9 mouse cellular contexts compared by ENCODE assay signal in the genomic region with DNA sequence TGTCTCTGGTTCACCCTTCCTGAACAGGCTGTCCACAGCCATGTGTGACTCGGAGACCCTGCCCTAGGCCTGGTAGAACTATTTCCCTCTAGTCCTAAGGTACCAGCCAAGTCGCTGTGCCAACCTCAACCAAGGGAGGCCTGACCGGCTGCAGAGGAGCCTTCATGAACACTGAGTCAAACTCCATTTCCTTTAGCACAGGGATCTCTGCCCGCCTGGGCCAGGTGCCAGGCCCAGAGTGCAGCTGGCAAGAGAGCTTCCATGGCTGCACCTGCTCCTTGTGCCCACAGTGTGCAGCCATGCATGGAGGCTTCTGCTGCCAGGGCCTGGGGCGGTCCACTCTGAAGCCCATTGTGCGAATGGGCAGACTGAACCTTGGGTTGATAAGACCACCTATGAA. TPM values are rescaled to one million over a fixed set of nuclear protein-coding genes. Genes with fewer than 3 reads are reported as not detected.
DNase-seq lines count a peak whose midpoint lies in the region; ATAC-seq lines count a peak whose summit lies in the region.
"Had no signal": no experiment of that assay in that cellular context is flagged by ENCODE, and none has a peak within 500 bp of the region (broad histone marks: within the 10 kb centered on the region; RNA-seq: fewer than 3 reads in every experiment).

No protein-coding gene starts in this region.

- WGBS in midbrain, embryonic 11.5 days: 90% methylated on average over 6 of the region's 6 CpGs
- 82% methylated on average over 6 of the region's 6 CpGs for WGBS in midbrain, embryonic 13.5 days
- WGBS in midbrain, embryonic 15.5 days: 81% methylated on average over 6 of the region's 6 CpGs

- no peak overlapping the region for H3K4me3 ChIP-seq in midbrain, embryonic 11.5 days (ENCODE audit: low read depth, low read length)
- no peak overlapping the region for H3K4me3 ChIP-seq in midbrain, embryonic 13.5 days (replicated peaks)
- no peak overlapping the region for H3K4me3 ChIP-seq in midbrain, embryonic 15.5 days
- H3K4me3 ChIP-seq: myocyte had no signal

- no peak overlapping the region for H3K4me2 ChIP-seq in midbrain, embryonic 11.5 days
- H3K4me2 ChIP-seq in midbrain, embryonic 13.5 days (replicated peaks): no peak overlapping the region
- no peak overlapping the region for H3K4me2 ChIP-seq in midbrain, embryonic 15.5 days

- intact Hi-C loops in gastrocnemius, postnatal 14 days (cut with DNase I; ENCODE audit: low total_unique reads): no loop called here

- ATAC-seq in midbrain, embryonic 11.5 days (ENCODE audit: low FRiP score): no peak
- ATAC-seq in midbrain, embryonic 13.5 days: no peak
- ATAC-seq in midbrain, embryonic 15.5 days (replicated peaks): no peak
- ATAC-seq in monocyte, adult 5-6 weeks (replicated peaks; ENCODE audit: insufficient number of reproducible peaks, low FRiP score, low TSS enrichment, poor library complexity, severe bottlenecking): no peak

- no peaks in the 10 kb centered on the region for H3K36me3 ChIP-seq in midbrain, embryonic 11.5 days (ENCODE audit: control insufficient read depth, insufficient read depth, low read length)
- no peaks in the 10 kb centered on the region for H3K36me3 ChIP-seq in midbrain, embryonic 13.5 days
- H3K36me3 ChIP-seq in midbrain, embryonic 15.5 days (replicated peaks): no peaks in the 10 kb centered on the region

- H3K4me1 ChIP-seq in midbrain, embryonic 11.5 days (ENCODE audit: control insufficient read depth, insufficient read depth, low read length): peaks cover 10% of the 10 kb centered on the region; the same call in 1 of the 2 replicates
- H3K4me1 ChIP-seq in midbrain, embryonic 13.5 days (replicated peaks): peaks cover 26% of the 10 kb centered on the region
- H3K4me1 ChIP-seq in midbrain, embryonic 15.5 days: peaks cover 24% of the 10 kb centered on the region

- H3K9me3 ChIP-seq in midbrain, embryonic 11.5 days (ENCODE audit: control insufficient read depth, low read length): no peaks in the 10 kb centered on the region
- no peaks in the 10 kb centered on the region for H3K9me3 ChIP-seq in midbrain, embryonic 13.5 days
- no peaks in the 10 kb centered on the region for H3K9me3 ChIP-seq in midbrain, embryonic 15.5 days

- H3K9ac ChIP-seq in midbrain, embryonic 11.5 days (ENCODE audit: low read length): no peak overlapping the region
- no peak overlapping the region for H3K9ac ChIP-seq in midbrain, embryonic 13.5 days (replicated peaks)
- H3K9ac ChIP-seq in midbrain, embryonic 15.5 days: no peak overlapping the region

- H3K27me3 ChIP-seq in midbrain, embryonic 11.5 days (ENCODE audit: control insufficient read depth, insufficient read depth, low read length): no peaks in the 10 kb centered on the region
- H3K27me3 ChIP-seq in midbrain, embryonic 13.5 days: peaks cover 4% of the 10 kb centered on the region; the same call in 1 of the 2 replicates
- H3K27me3 ChIP-seq in midbrain, embryonic 15.5 days (replicated peaks): no peaks in the 10 kb centered on the region

- peak; percentile 22 to 66 for DNase-seq in adrenal gland, adult (ENCODE audit: inconsistent age in 2 of 2, low spot score in 1 of 2)
- DNase-seq in adrenal gland, adult 18-20 months (ENCODE audit: low spot score in 2 of 2): no peak
- peak; percentile 39 for DNase-seq in midbrain, embryonic 11.5 days (ENCODE audit: low spot score, missing footprints)
- peak; percentile 41 for DNase-seq in gastrocnemius, postnatal 14 days
- no peak for DNase-seq in lung, postnatal 10 days

- no peak overlapping the region for H3K27ac ChIP-seq in midbrain, embryonic 11.5 days (ENCODE audit: low read depth, low read length)
- H3K27ac ChIP-seq in midbrain, embryonic 13.5 days: no peak overlapping the region
- peak overlapping the region; percentile 41; the same call in 1 of the 2 replicates for H3K27ac ChIP-seq in midbrain, embryonic 15.5 days

RNA-seq across cellular contexts. Expression of a gene that starts 20.9 kb away (rescaled TPM):
- total RNA-seq in adrenal gland, adult 18-20 months (2021): 1 to 10 TPM; 4.3 to 5.3 TPM
- 2.6 TPM in 2 replicates for polyA plus RNA-seq in midbrain, embryonic 11.5 days (2014; fragmentation: Nextera tagmentation; extraction: Ambion mirVana)
- polyA plus RNA-seq in midbrain, embryonic 13.5 days (2015; fragmentation: Nextera tagmentation; extraction: Ambion mirVana): 41.6 and 42.0 TPM in 2 replicates
- under 1 TPM; 0.16 to 0.24 TPM for total RNA-seq in gastrocnemius, postnatal 14 days (2021)
- polyA plus RNA-seq in midbrain, embryonic 15.5 days (2015; fragmentation: Nextera tagmentation; extraction: Ambion mirVana): 65.4 and 67.5 TPM in 2 replicates
- total RNA-seq in monocyte, adult 5-6 weeks (2017): 0.67 TPM in 1 of 3 replicates, not detected in the others
- polyA plus RNA-seq: myocyte had no signal

Comparison
In these comparisons a context has a peak if more than half of its experiments do, and no peak if none do; other contexts are left out.
1. DNase-seq: peak in adrenal gland, adult (2 of 2), midbrain, embryonic 11.5 days (single experiment) and gastrocnemius, postnatal 14 days (single experiment); none in adrenal gland, adult 18-20 months (0 of 2) and lung, postnatal 10 days (single experiment).